Mouse (Mus musculus) midbrain, embryonic 16.5 days (tissue): ENCODE data around the gene Itgam. TPM values are rescaled to one million over a fixed set of nuclear protein-coding genes. Genes with fewer than 3 reads are reported as not detected.

Experiments
- ATAC-seq: fragments of 200-750 bp; cut with Nextera tagmentation; 2 replicates; pipeline ENCODE4 v1.8.0; 2017; ENCODE audit warnings: moderate TSS enrichment
- H3K27ac ChIP-seq: fragments of 300-500 bp; sonication (generic); 2 replicates; pipeline ENCODE4 v1.5.1; 2014; ENCODE audit warnings: mild to moderate bottlenecking, low read length, mixed read lengths
- H3K27me3 ChIP-seq: fragments of 300-500 bp; sonication (generic); 2 replicates; pipeline ENCODE4 v1.6.1; 2014; ENCODE audit warnings: low read depth, low read length, mixed read lengths; ENCODE audit not compliant: control insufficient read depth, insufficient read depth
- H3K36me3 ChIP-seq: fragments of 300-500 bp; sonication (generic); 2 replicates; pipeline ENCODE4 v1.6.1; 2014; ENCODE audit warnings: mild to moderate bottlenecking, low read length, moderate library complexity, mixed read lengths; ENCODE audit not compliant: control insufficient read depth, insufficient read depth
- H3K4me1 ChIP-seq: fragments of 300-500 bp; sonication (generic); 2 replicates; pipeline ENCODE4 v1.6.1; 2014; ENCODE audit warnings: mild to moderate bottlenecking, low read length, mixed read lengths; ENCODE audit not compliant: control insufficient read depth, insufficient read depth
- H3K4me2 ChIP-seq: fragments of 300-500 bp; sonication (generic); 2 replicates; pipeline ENCODE4 v1.6.1; 2014; ENCODE audit warnings: mild to moderate bottlenecking, low read length, mixed read lengths
- H3K4me3 ChIP-seq: fragments of 300-500 bp; sonication (generic); 2 replicates; pipeline ENCODE4 v1.5.1; 2014; ENCODE audit warnings: low read depth, mild to moderate bottlenecking, low read length, moderate library complexity, mixed read lengths
- H3K9ac ChIP-seq: fragments of 300-500 bp; sonication (generic); 2 replicates; pipeline ENCODE4 v1.6.1; 2014; ENCODE audit warnings: low read depth, low read length, mixed read lengths
- H3K9me3 ChIP-seq: fragments of 300-500 bp; sonication (generic); replicated peaks from 2 replicates; pipeline ENCODE4 v1.6.1; 2014; ENCODE audit warnings: mild to moderate bottlenecking, low read length, mixed read lengths; ENCODE audit not compliant: control insufficient read depth, poor library complexity, severe bottlenecking
- WGBS: fragments of 180-500 bp; shearing (Covaris S2); extraction: QIAGEN DNeasy Blood & Tissue Kit; methylation state at CpG from one replicate; pipeline ENCODE4 v1.1.7; 2014; 5-methylcytosine and 5-hydroxymethylcytosine counted together
- polyA plus RNA-seq: library from polyadenylated mRNA; unstranded; fragments of >200 nt; fragmentation: Nextera tagmentation; extraction: Ambion mirVana; gene quantifications from 2 replicates; pipeline ENCODE4 v1.2.1, GENCODE M21; 2015

Itgam gene
- polyA plus RNA-seq, 1 experiment from 2014 or later = 0.90 TPM

DNA sequence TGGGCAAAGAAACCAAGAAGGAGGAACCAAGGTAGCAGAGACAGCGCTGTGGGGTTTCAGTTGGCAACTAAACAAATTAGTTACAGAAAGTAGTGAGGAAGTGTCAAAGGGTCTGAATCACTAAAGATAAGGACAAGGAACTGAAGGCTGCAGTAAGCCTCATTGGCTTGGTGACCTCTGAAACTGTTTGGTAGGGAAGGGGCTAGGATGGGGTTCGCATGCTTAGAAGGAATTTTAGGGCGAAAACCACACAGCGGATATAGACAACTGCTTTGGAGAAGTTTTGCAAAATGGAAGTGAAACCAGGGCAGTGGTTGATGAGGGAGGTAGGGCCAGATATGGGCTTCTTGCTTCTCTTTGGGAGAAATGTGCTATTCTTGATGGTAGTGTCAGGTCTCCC is 13.6 kb upstream of the Itgam start:
- Histone ChIP-seq H3K4me2 (no peak overlapping the region), H3K36me3 (no peaks in the 10 kb centered on the region), H3K4me1 (no peaks in the 10 kb centered on the region), H3K27ac (no peak overlapping the region), H3K27me3 (no peaks in the 10 kb centered on the region), H3K9me3 (no peaks in the 10 kb centered on the region), H3K4me3 (no peak overlapping the region), H3K9ac (no peak overlapping the region)
- no peak for ATAC-seq
- WGBS = 93% methylated on average over 4 of the region's 4 CpGs

DNA sequence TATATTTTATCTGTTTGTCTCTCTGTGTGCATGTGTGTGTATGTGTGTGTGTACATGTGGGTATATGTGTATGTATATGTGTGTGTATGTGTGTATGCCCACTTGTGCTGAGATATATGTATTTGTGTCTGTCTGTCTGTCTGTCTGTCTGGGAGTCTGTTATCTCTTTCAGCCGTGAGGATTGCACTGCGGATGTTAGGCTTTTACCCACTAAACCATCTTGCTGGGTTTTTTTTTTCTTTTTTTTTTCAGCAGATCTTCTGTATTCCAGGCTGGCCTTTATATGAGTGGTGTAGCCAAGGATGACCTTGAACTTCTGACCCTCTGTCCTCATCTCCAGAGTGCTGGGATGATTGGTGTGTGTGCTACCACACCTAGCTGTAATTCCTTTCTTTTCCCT is 13.2 kb upstream of the Itgam start:
- no peaks in the 10 kb centered on the region for H3K36me3 ChIP-seq
- no peak overlapping the region for H3K27ac ChIP-seq
- H3K27me3 ChIP-seq = no peaks in the 10 kb centered on the region
- H3K4me3 ChIP-seq = no peak overlapping the region
- H3K4me1 ChIP-seq = no peaks in the 10 kb centered on the region
- no peak for ATAC-seq
- H3K9ac ChIP-seq = no peak overlapping the region
- WGBS = 92% methylated on average over 2 of the region's 2 CpGs
- H3K9me3 ChIP-seq = no peaks in the 10 kb centered on the region
- no peak overlapping the region for H3K4me2 ChIP-seq

DNA sequence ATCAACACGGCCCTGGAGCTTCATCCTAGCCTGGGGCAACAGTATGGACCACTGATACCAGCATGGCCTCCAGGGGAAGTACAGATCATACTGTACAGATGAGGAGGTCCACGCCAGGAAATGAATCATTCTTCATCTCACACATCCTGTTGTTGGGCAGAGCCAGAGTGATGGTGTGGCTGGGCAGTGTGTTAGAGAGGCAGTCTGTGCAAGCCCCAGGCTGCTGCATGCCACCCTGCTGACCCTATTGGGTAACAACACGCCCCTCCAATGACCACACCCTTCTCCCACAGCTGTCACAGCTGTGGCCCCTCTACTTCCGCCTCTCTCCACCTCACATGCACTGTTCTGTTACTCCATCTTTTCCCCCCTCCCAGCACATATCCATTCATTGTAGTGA is 11.7 kb upstream of the Itgam start:
- Histone ChIP-seq H3K4me1 (no peaks in the 10 kb centered on the region), H3K27me3 (no peaks in the 10 kb centered on the region), H3K4me3 (no peak overlapping the region), H3K9me3 (no peaks in the 10 kb centered on the region), H3K27ac (no peak overlapping the region), H3K4me2 (no peak overlapping the region), H3K36me3 (no peaks in the 10 kb centered on the region), H3K9ac (no peak overlapping the region)
- ATAC-seq = no peak
- 73% methylated on average over 4 of the region's 4 CpGs for WGBS

DNA sequence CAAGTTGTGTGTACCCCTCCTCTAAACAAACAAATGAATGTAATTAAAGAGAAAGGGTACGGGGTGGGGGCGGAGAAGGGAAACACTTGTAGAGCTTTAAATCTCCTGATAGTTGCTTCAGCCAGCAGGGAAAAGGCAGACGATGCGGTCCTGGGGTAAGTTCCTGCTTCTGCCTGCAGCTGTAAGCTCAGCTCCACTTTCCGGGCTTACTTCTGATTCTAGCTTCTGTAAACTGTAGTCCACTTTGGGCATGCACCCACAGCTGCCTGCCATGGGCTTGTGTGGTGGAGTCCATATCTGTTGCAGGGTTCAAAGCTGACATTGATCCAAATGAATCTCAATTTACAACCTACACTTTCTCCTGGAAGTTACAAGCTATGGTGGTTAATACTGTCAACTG is 9.4 kb upstream of the Itgam start:
- no peak for ATAC-seq
- Histone ChIP-seq H3K4me3 (no peak overlapping the region), H3K9me3 (no peaks in the 10 kb centered on the region), H3K9ac (no peak overlapping the region), H3K36me3 (no peaks in the 10 kb centered on the region), H3K27ac (no peak overlapping the region), H3K4me1 (no peaks in the 10 kb centered on the region), H3K4me2 (no peak overlapping the region), H3K27me3 (no peaks in the 10 kb centered on the region)
- 77% methylated on average over 5 of the region's 5 CpGs for WGBS

DNA sequence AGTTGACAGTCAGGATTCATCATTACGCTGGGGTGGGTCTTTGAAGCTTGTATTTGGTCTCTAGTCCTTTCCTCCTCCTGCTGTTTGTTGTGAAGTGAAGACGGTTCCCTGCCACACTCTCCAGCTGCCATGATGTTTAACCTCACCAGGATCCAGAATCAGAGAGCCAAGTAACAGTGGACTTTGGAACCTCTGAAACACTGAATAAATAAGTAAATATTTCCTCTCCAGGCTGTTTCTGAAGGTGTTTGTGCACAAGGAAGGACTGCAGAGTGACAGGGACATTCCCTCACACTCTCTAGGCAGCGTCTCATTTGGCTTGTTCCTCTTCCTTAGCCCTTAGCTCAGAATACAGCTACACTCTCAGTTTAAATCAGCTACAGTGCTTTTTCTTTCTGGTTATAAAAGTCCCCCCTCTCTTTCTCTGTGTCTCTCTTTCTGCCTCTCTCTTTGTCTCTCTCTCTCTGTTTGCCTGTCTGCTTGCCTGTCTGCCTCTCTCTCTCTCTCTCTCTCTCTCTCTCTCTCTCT is 5.5 kb upstream of the Itgam start:
- WGBS = 75% methylated on average over 3 of the region's 3 CpGs
- Histone ChIP-seq H3K4me1 (no peaks in the 10 kb centered on the region), H3K4me2 (no peak overlapping the region), H3K9me3 (no peaks in the 10 kb centered on the region), H3K9ac (no peak overlapping the region), H3K4me3 (no peak overlapping the region), H3K27me3 (no peaks in the 10 kb centered on the region), H3K36me3 (no peaks in the 10 kb centered on the region), H3K27ac (no peak overlapping the region)
- no peak for ATAC-seq

DNA sequence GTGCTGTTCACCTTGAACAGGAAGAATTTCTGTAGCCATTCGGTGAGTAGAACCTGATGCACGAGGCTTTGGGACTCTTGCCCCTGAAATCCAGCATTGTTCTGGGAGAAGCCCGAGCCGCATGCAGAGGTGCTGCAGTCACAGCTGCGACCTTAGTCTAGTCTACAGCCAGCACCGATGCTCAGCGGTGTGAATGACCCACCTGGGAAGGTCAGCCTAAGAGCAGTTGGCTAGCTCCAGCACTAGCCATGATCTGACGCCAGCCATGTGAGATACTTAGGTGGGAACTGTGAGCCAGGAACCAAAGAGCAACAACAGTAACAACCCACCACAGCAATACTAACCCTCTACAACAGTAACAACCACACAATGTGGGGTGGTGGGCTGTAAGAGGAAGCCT is 4.6 kb upstream of the Itgam start:
- no peaks in the 10 kb centered on the region for H3K9me3 ChIP-seq
- H3K4me2 ChIP-seq = no peak overlapping the region
- H3K36me3 ChIP-seq = no peaks in the 10 kb centered on the region
- no peaks in the 10 kb centered on the region for H3K27me3 ChIP-seq
- H3K4me1 ChIP-seq = no peaks in the 10 kb centered on the region
- 84% methylated on average over 8 of the region's 8 CpGs for WGBS
- H3K9ac ChIP-seq = no peak overlapping the region
- no peak for ATAC-seq
- H3K4me3 ChIP-seq = no peak overlapping the region
- no peak overlapping the region for H3K27ac ChIP-seq

DNA sequence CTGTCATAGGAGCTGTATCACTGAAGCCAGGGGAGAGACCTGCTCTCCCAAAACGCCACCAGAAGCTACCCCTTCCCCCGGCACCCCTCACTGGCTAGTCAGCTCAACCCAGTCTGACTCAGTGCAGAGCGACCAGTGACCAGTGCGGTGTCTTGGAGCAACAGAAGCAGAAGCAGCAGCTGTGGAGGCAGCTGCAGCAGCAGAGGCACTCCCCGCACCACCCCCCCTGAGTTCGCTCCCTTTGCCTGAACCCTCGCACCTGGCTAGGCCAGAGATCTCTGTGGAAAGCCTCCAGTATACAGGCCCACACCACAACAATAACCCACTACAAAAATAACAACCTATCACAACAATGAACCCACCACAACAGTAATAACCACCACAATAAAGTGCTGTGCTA is 3.9 kb upstream of the Itgam start:
- Histone ChIP-seq H3K4me3 (no peak overlapping the region), H3K4me1 (no peaks in the 10 kb centered on the region), H3K9me3 (no peaks in the 10 kb centered on the region), H3K36me3 (no peaks in the 10 kb centered on the region), H3K27me3 (no peaks in the 10 kb centered on the region), H3K9ac (no peak overlapping the region), H3K27ac (no peak overlapping the region), H3K4me2 (no peak overlapping the region)
- 65% methylated on average over 7 of the region's 7 CpGs for WGBS
- ATAC-seq = no peak

DNA sequence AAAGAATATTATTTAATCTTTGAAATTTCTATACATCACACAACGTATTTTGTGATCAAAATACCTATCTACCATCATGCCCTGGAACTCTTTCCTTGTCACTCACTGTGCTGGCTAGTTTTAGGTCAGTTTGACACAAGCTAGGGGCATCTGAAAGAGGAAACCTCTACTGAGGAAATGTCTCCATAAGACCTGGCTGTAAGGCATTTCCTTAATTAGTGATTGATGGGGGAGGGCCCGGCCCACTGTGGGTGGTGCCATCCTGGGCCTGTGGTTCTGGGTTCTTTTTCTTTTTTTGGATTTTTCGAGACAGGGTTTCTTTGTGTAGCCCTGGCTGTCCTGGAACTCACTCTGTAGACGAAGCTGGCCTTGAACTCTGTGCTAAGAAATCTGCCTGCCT is 3.3 kb upstream of the Itgam start:
- ATAC-seq = no peak
- no peaks in the 10 kb centered on the region for H3K9me3 ChIP-seq
- 84% methylated on average over 4 of the region's 4 CpGs for WGBS
- H3K27me3 ChIP-seq = no peaks in the 10 kb centered on the region
- H3K9ac ChIP-seq = no peak overlapping the region
- no peak overlapping the region for H3K4me2 ChIP-seq
- no peaks in the 10 kb centered on the region for H3K4me1 ChIP-seq
- H3K27ac ChIP-seq = no peak overlapping the region
- H3K36me3 ChIP-seq = no peaks in the 10 kb centered on the region
- H3K4me3 ChIP-seq = no peak overlapping the region

DNA sequence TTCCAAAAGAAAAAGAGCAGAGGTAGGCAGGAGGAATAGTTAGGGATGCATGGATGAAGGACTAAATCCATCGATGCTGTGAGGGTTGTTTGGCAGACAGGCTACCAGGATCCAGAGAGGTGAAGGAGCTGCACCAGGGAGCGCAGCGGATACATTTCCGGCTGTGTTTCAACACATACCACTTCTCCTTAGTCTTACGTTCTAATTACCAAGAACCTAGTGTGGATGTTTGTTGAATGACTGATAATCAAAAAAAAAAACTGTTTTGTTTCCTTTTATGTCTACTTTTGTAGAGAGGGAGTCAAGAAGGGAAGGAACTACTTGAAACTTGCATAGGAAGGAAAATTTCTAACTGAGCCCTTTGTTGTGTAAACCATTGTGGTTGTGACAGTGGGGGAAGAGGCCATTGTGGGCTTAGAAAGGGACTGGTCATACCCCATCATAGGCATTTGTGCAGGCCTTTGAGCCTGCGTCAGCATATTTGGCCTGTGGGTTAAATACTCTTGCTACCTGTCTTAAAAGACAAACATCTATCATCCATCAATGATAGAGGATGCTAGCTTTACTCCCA is 856 bp downstream of the Itgam start:
- Histone ChIP-seq H3K36me3 (no peaks in the 10 kb centered on the region), H3K9ac (no peak overlapping the region), H3K27me3 (no peaks in the 10 kb centered on the region), H3K9me3 (no peaks in the 10 kb centered on the region), H3K4me2 (no peak overlapping the region), H3K4me3 (no peak overlapping the region), H3K4me1 (no peaks in the 10 kb centered on the region), H3K27ac (no peak overlapping the region)
- 85% methylated on average over 6 of the region's 6 CpGs for WGBS
- ATAC-seq = no peak
